Comparison of ENCODE assay signal across 9 mouse cellular contexts in the genomic region with DNA sequence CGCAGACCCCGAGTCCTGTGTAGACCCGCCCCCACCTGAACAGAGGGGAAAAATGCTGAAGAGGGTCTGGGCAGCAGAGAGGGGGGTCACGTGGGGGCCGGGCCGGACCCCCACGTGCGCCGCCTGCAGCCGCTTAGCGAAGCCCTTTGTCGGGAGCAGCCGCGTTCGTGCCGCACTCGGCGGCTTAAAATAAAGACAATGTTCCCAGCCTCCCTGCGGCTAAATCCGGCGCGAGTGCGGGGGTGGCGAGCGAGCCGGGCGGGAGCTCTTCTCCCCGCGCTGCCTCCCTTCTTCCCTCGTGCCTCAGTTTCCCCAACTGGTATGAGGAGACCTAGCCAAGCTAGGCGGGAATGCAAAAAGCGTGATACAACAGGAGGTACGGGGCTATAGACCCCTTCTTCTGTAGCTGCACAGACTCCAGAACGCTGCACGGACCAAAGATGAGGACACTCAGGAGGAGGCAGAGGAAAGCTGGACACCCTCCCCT. TPM values are rescaled to one million over a fixed set of nuclear protein-coding genes. Genes with fewer than 3 reads are reported as not detected.
DNase-seq lines count a peak whose midpoint lies in the region; ATAC-seq lines count a peak whose summit lies in the region.
"Had no signal": no experiment of that assay in that cellular context is flagged by ENCODE, and none has a peak within 500 bp of the region (broad histone marks: within the 10 kb centered on the region; RNA-seq: fewer than 3 reads in every experiment).

No protein-coding gene starts in this region.

- no peak overlapping the region for H3K27ac ChIP-seq in embryonic facial prominence, embryonic 12.5 days
- no peak overlapping the region for H3K27ac ChIP-seq in hindbrain, embryonic 11.5 days (ENCODE audit: low read depth, low read length)
- no peak overlapping the region for H3K27ac ChIP-seq in limb, embryonic 12.5 days

- H3K4me2 ChIP-seq in embryonic facial prominence, embryonic 12.5 days (replicated peaks), result peak overlapping the region; percentile 82
- H3K4me2 ChIP-seq in hindbrain, embryonic 11.5 days (replicated peaks; ENCODE audit: low read depth, low read length), result peak overlapping the region; percentile 88
- H3K4me2 ChIP-seq in limb, embryonic 12.5 days, result peak overlapping the region; percentile 87

- DNase-seq in left cerebral cortex, adult 11 months (ENCODE audit: low spot score), result peak; percentile 70
- DNase-seq in left cerebral cortex, postnatal 4 days, result no peak
- peak; percentile 70 for DNase-seq in hindbrain, embryonic 11.5 days (ENCODE audit: low spot score)
- peak; percentile 51 for DNase-seq in retina, embryonic 14.5 days (ENCODE audit: low spot score)
- no peak for DNase-seq in thymus, postnatal 0 days (ENCODE audit: low spot score)

- peaks cover 23% of the 10 kb centered on the region for H3K4me1 ChIP-seq in embryonic facial prominence, embryonic 12.5 days
- no peaks in the 10 kb centered on the region for H3K4me1 ChIP-seq in hindbrain, embryonic 11.5 days (replicated peaks; ENCODE audit: control insufficient read depth, insufficient read depth, low read length)
- peaks cover 13% of the 10 kb centered on the region for H3K4me1 ChIP-seq in limb, embryonic 12.5 days (replicated peaks)

- peak overlapping the region; percentile 41 for H3K4me3 ChIP-seq in embryonic facial prominence, embryonic 12.5 days
- H3K4me3 ChIP-seq in hindbrain, embryonic 11.5 days (ENCODE audit: low read depth, low read length), result peak overlapping the region; percentile 43
- H3K4me3 ChIP-seq in limb, embryonic 12.5 days (replicated peaks), result peak overlapping the region; percentile 45

- no peaks in the 10 kb centered on the region for H3K9me3 ChIP-seq in embryonic facial prominence, embryonic 12.5 days
- H3K9me3 ChIP-seq in hindbrain, embryonic 11.5 days (ENCODE audit: control insufficient read depth, low read length), result no peaks in the 10 kb centered on the region
- no peaks in the 10 kb centered on the region for H3K9me3 ChIP-seq in limb, embryonic 12.5 days

- H3K36me3 ChIP-seq in embryonic facial prominence, embryonic 12.5 days, result no peaks in the 10 kb centered on the region
- H3K36me3 ChIP-seq in hindbrain, embryonic 11.5 days (ENCODE audit: control insufficient read depth, insufficient read depth, low read length), result no peaks in the 10 kb centered on the region
- H3K36me3 ChIP-seq in limb, embryonic 12.5 days, result no peaks in the 10 kb centered on the region

- H3K27me3 ChIP-seq in embryonic facial prominence, embryonic 12.5 days, result peaks cover 12% of the 10 kb centered on the region; the same call in 1 of the 2 replicates
- peaks cover 5% of the 10 kb centered on the region; the same call in 1 of the 2 replicates for H3K27me3 ChIP-seq in hindbrain, embryonic 11.5 days (ENCODE audit: control insufficient read depth, insufficient read depth, low read length)
- H3K27me3 ChIP-seq in limb, embryonic 12.5 days, result peaks cover 41% of the 10 kb centered on the region

- peak overlapping the region; percentile 45 for H3K9ac ChIP-seq in embryonic facial prominence, embryonic 12.5 days
- H3K9ac ChIP-seq in hindbrain, embryonic 11.5 days (ENCODE audit: low read depth, low read length), result peak overlapping the region; percentile 69
- H3K9ac ChIP-seq in limb, embryonic 12.5 days (replicated peaks), result peak overlapping the region; percentile 65

- WGBS in embryonic facial prominence, embryonic 12.5 days, result 2% methylated on average over 35 of the region's 35 CpGs
- 1% methylated on average over 35 of the region's 35 CpGs for whole genome bisulfite sequencing in hindbrain, embryonic 11.5 days
- WGBS in limb, embryonic 12.5 days, result under 1% methylated on average over 35 of the region's 35 CpGs

- ATAC-seq in embryonic facial prominence, embryonic 12.5 days (ENCODE audit: insufficient number of reproducible peaks, insufficient read depth, low FRiP score, low TSS enrichment), result no peak
- ATAC-seq in hindbrain, embryonic 11.5 days (ENCODE audit: low FRiP score), result peak; percentile 76
- ATAC-seq in limb, embryonic 12.5 days (ENCODE audit: insufficient number of reproducible peaks, insufficient read depth, low FRiP score, low TSS enrichment, low read depth), result peak; percentile 60; the same call in 1 of the 2 replicates
- no peak for ATAC-seq in megakaryocyte-erythroid progenitor cell, adult 5-6 weeks (replicated peaks; ENCODE audit: low FRiP score, low TSS enrichment, poor library complexity, severe bottlenecking)

- intact Hi-C loops in left cerebral cortex, postnatal 4 days (cut with DNase I), result no loop called here

RNA-seq across cellular contexts. Expression of gene Chrm1, which starts 1.7 kb away (rescaled TPM):
- 10 to 100 TPM; 58.0 to 63.6 TPM for total RNA-seq in left cerebral cortex, postnatal 4 days (2021)
- polyA plus RNA-seq in embryonic facial prominence, embryonic 12.5 days (2016; fragmentation: Nextera tagmentation; extraction: Ambion mirVana), result 0.63 and 0.69 TPM in 2 replicates
- polyA plus RNA-seq in hindbrain, embryonic 11.5 days (2014; fragmentation: Nextera tagmentation; extraction: Ambion mirVana), result 0.13 and 0.20 TPM in 2 replicates
- polyA plus RNA-seq in limb, embryonic 12.5 days (2016; fragmentation: Nextera tagmentation; extraction: Ambion mirVana), result 0.41 and 0.47 TPM in 2 replicates
- 0.04 and 0.05 TPM in 2 replicates for polyA plus RNA-seq in thymus, postnatal 0 days (2015; fragmentation: Nextera tagmentation; extraction: Ambion mirVana)
- not detected in 2 replicates for total RNA-seq in megakaryocyte-erythroid progenitor cell, adult 5-6 weeks (2014; fragmentation: Nextera tagmentation)
- total RNA-seq in megakaryocyte-erythroid progenitor cell, adult 5-6 weeks (2017), result not detected in 2 replicates
- total RNA-seq: neutrophil, adult 5-6 weeks had no signal

RNA-seq across cellular contexts. Expression of gene Slc22a6, which starts 44.0 kb away (rescaled TPM):
- 10 to 100 TPM; 12.0 TPM for total RNA-seq in left cerebral cortex, postnatal 4 days (2021)
- 0.87 and 1.3 TPM in 2 replicates for polyA plus RNA-seq in embryonic facial prominence, embryonic 12.5 days (2016; fragmentation: Nextera tagmentation; extraction: Ambion mirVana)
- polyA plus RNA-seq in hindbrain, embryonic 11.5 days (2014; fragmentation: Nextera tagmentation; extraction: Ambion mirVana), result 0.77 and 0.88 TPM in 2 replicates
- polyA plus RNA-seq in limb, embryonic 12.5 days (2016; fragmentation: Nextera tagmentation; extraction: Ambion mirVana), result not detected in 2 replicates
- polyA plus RNA-seq in thymus, postnatal 0 days (2015; fragmentation: Nextera tagmentation; extraction: Ambion mirVana), result not detected in 2 replicates
- total RNA-seq in megakaryocyte-erythroid progenitor cell, adult 5-6 weeks (2014; fragmentation: Nextera tagmentation), result not detected in 2 replicates
- total RNA-seq in megakaryocyte-erythroid progenitor cell, adult 5-6 weeks (2017), result not detected in 2 replicates
- total RNA-seq: neutrophil, adult 5-6 weeks had no signal

Comparison
In these comparisons a context has a peak if more than half of its experiments do, and no peak if none do; other contexts are left out.
1. DNase-seq: peak in left cerebral cortex, adult 11 months (single experiment), hindbrain, embryonic 11.5 days (single experiment) and retina, embryonic 14.5 days (single experiment); none in left cerebral cortex, postnatal 4 days (single experiment) and thymus, postnatal 0 days (single experiment).
2. ATAC-seq: peak in hindbrain, embryonic 11.5 days (single experiment) and limb, embryonic 12.5 days (single experiment); none in embryonic facial prominence, embryonic 12.5 days (single experiment) and megakaryocyte-erythroid progenitor cell, adult 5-6 weeks (single experiment).
3. Peak in every context shown above with its lines, with median percentiles within 50 percentile points of each other: H3K4me2 ChIP-seq, H3K4me3 ChIP-seq and H3K9ac ChIP-seq.